Mouse (Mus musculus): ENCODE data around the gene Angel1. TPM values are rescaled to one million over a fixed set of nuclear protein-coding genes. Genes with fewer than 3 reads are reported as not detected.

The Angel1 gene
- polyA plus RNA-seq (2015; fragmentation: Nextera tagmentation; extraction: Ambion mirVana), result 8.8 and 9.4 TPM in 2 replicates

DNA sequence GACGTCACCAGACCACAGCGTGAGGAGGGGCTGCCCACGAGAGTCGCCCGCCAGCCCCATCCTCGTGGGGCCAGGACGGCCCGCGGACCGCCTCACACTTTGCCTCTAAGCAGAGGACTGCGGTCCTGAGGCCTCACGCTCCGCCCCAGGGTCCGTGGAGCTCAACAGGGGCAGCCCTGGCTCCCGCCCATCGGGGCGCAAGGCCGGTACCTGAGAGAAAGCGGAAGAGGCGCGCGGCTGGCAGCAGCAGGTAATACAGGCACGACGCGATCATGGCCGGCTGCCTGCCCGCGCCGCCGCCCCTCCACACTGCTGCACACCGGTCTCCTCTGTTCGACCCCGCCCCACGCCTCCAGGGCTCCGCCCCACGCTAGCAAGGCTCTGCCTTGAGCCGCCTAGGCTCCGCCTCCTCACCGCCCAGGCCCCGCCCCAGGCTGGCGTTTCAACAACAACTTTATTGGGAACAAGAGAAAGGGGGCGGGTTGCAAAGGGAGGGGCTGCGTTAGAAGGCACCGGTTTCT, at the start of gene Angel1:
Gene Angel1, minus strand, starts transcription at position 341 of the 521 bp plus-strand sequence.
- peak within 1 kb of the TSS; percentile 60 for H3K4me3 ChIP-seq (replicated peaks; ENCODE audit: low read length)
- peak within 1 kb of the TSS; percentile 87 for H3K4me2 ChIP-seq (ENCODE audit: low read depth, low read length)
- no peaks in the 10 kb centered on the region for H3K27me3 ChIP-seq (ENCODE audit: control insufficient read depth, insufficient read depth, low read length)
- 1% methylated on average over 43 of the region's 44 CpGs for WGBS
- H3K9ac ChIP-seq (ENCODE audit: low read length), result peak within 1 kb of the TSS; percentile 73
- peak; percentile 99 for ATAC-seq (ENCODE audit: insufficient read depth, low FRiP score)
- H3K4me1 ChIP-seq (ENCODE audit: control insufficient read depth, insufficient read depth, low read length), result peaks cover 4% of the 10 kb centered on the region; the same call in 1 of the 2 replicates
- 0 out of 2 replicates have a peak within 1 kb of the TSS, but pooled peaks have one; percentile 19 for H3K27ac ChIP-seq (ENCODE audit: low read length)
- no peaks in the 10 kb centered on the region for H3K9me3 ChIP-seq (replicated peaks; ENCODE audit: control insufficient read depth, low read length)
- H3K36me3 ChIP-seq (ENCODE audit: control insufficient read depth, insufficient read depth, low read length), result no peaks in the 10 kb centered on the region

DNA sequence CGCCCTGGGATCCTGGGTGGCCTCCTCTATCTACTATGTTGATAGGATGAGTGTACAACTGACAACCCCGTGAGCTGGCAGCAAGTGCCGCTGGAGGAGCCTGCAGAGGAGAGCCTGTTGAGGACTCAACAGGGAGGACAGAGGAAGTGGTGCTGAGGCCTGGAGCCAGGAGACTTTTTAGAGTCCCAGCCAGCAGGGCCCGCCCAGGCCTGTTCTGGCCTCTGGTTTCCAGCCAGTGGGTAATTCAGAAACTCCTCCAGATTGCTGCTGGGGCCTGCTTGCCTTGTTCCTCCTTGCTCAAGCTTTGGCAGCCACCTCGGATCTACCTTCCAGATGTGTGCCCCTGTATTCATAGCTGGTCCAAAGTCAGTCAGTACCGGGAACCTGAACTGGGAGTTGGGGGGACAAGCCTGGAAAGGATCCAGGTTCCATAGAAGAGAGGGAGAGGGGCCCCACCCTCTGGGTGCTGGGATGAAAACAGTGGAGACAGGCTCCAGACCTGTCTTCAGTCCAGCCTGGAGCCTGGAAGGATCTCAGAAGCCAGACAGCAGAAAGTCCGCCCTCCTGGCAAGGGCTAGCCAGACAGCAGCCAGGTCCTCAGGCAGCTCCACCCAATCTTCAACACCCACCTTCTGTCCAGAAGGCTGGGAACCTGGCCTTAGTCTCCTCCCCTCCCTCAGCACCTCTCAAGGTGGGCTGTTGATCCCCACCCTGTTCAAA, 49.5 kb upstream of the Angel1 start:
- peak overlapping the region; percentile 86 for H3K27ac ChIP-seq (ENCODE audit: low read length)
- peak; percentile 70; the same call in 1 of the 2 replicates for ATAC-seq (ENCODE audit: insufficient read depth, low FRiP score)
- H3K27me3 ChIP-seq (ENCODE audit: control insufficient read depth, insufficient read depth, low read length), result no peaks in the 10 kb centered on the region
- H3K36me3 ChIP-seq (ENCODE audit: control insufficient read depth, insufficient read depth, low read length), result no peaks in the 10 kb centered on the region
- no peak overlapping the region for H3K4me2 ChIP-seq (ENCODE audit: low read depth, low read length)
- no peaks in the 10 kb centered on the region for H3K9me3 ChIP-seq (replicated peaks; ENCODE audit: control insufficient read depth, low read length)
- 41% methylated on average over 7 of the region's 7 CpGs for WGBS
- peak overlapping the region; percentile 44 for H3K9ac ChIP-seq (ENCODE audit: low read length)
- peaks cover 18% of the 10 kb centered on the region for H3K4me1 ChIP-seq (ENCODE audit: control insufficient read depth, insufficient read depth, low read length)
- no peak overlapping the region for H3K4me3 ChIP-seq (replicated peaks; ENCODE audit: low read length)

GRCm38 (mm10) chr12:86772551-86772950, 46.3 kb upstream of the Angel1 start:
- Histone ChIP-seq H3K36me3 (ENCODE audit: control insufficient read depth, insufficient read depth, low read length) (no peaks in the 10 kb centered on the region), H3K9me3 (replicated peaks; ENCODE audit: control insufficient read depth, low read length) (no peaks in the 10 kb centered on the region), H3K9ac (ENCODE audit: low read length) (no peak overlapping the region), H3K27ac (ENCODE audit: low read length) (no peak overlapping the region), H3K4me3 (replicated peaks; ENCODE audit: low read length) (no peak overlapping the region), H3K4me1 (ENCODE audit: control insufficient read depth, insufficient read depth, low read length) (peaks cover 17% of the 10 kb centered on the region), H3K27me3 (ENCODE audit: control insufficient read depth, insufficient read depth, low read length) (no peaks in the 10 kb centered on the region), H3K4me2 (ENCODE audit: low read depth, low read length) (no peak overlapping the region)
- 36% methylated on average over 3 of the region's 3 CpGs for WGBS
- ATAC-seq (ENCODE audit: insufficient read depth, low FRiP score), result no peak

DNA sequence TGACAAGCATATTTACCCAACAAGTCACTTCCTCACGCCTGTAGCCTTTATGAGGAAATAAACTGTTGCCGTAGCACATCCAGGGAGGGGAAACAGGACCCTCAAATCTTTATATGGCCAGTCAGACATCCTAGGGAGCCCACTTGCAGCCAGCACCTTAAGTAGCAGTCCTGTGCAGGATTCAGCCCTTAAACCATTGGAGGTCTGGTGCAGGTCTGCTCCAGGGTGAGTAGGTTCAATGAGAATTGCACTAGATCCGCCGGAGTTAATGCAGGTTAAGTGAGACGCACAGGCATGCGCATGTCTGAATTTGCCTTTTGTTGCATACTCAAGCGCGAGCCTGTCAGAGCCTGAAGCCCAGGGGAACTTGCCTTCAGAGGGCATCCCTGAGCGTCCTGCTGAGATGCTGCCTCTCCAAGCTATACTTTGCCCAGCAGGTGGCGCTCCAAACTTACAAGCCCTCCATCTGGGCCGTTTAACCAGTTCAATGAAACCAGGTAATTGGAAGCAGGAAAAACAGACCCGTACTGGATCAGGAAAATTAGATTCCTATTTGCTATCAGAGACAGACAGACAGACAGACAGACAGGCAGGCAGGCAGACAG, 45.7 kb upstream of the Angel1 start:
- H3K9ac ChIP-seq (ENCODE audit: low read length), result no peak overlapping the region
- no peaks in the 10 kb centered on the region for H3K27me3 ChIP-seq (ENCODE audit: control insufficient read depth, insufficient read depth, low read length)
- peaks cover 17% of the 10 kb centered on the region for H3K4me1 ChIP-seq (ENCODE audit: control insufficient read depth, insufficient read depth, low read length)
- H3K27ac ChIP-seq (ENCODE audit: low read length), result no peak overlapping the region
- ATAC-seq (ENCODE audit: insufficient read depth, low FRiP score), result peak; percentile 78
- 10% methylated on average over 12 of the region's 12 CpGs for WGBS
- no peaks in the 10 kb centered on the region for H3K9me3 ChIP-seq (replicated peaks; ENCODE audit: control insufficient read depth, low read length)
- H3K4me3 ChIP-seq (replicated peaks; ENCODE audit: low read length), result no peak overlapping the region
- no peak overlapping the region for H3K4me2 ChIP-seq (ENCODE audit: low read depth, low read length)
- H3K36me3 ChIP-seq (ENCODE audit: control insufficient read depth, insufficient read depth, low read length), result no peaks in the 10 kb centered on the region

DNA sequence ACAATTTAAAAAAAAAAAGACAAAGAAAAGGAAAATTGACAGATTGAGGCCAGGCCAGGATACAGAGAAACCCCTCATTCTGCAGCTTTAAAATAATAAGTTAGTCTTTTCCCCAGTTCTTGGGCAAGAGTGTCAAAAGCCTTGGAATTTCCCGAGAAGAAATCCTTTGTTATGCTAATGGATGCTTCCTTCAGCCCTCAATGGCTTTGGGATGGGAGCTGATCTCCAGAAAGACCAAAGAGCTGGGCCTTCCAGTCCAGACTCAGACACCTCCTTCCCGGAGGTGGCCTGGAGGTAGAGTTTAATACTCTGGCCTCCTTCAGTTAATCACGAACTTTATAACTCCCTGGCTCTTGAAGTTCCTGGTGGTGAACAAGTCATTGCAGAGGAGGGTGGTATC, 44.7 kb upstream of the Angel1 start:
- 37% methylated on average over 3 of the region's 3 CpGs for WGBS
- Histone ChIP-seq H3K4me3 (replicated peaks; ENCODE audit: low read length) (no peak overlapping the region), H3K9ac (ENCODE audit: low read length) (no peak overlapping the region), H3K27ac (ENCODE audit: low read length) (no peak overlapping the region), H3K27me3 (ENCODE audit: control insufficient read depth, insufficient read depth, low read length) (no peaks in the 10 kb centered on the region), H3K36me3 (ENCODE audit: control insufficient read depth, insufficient read depth, low read length) (no peaks in the 10 kb centered on the region), H3K4me2 (ENCODE audit: low read depth, low read length) (no peak overlapping the region), H3K4me1 (ENCODE audit: control insufficient read depth, insufficient read depth, low read length) (peaks cover 12% of the 10 kb centered on the region), H3K9me3 (replicated peaks; ENCODE audit: control insufficient read depth, low read length) (no peaks in the 10 kb centered on the region)
- ATAC-seq (ENCODE audit: insufficient read depth, low FRiP score), result no peak

DNA sequence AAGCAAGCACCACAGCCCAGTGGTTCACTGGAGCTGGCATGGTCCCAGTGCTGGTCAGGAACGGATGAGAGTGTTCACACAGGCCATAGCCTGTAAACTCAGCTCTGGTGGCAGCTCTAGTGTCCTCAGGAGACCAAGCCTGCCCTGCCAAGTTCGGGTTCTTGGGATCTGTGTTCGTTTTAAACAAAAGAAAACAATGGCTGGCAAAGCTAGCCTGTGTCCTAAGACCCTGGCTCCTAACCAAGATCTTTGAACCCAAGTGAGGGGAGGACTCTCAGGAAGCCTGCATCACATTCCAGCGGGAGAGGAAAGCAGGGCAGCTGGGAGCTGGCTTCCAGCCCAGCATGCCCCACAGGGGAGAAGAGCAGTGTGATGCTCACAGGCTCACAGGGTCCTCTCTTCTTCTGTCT, 44.0 kb upstream of the Angel1 start:
- ATAC-seq (ENCODE audit: insufficient read depth, low FRiP score), result peak; percentile 41
- Histone ChIP-seq H3K27me3 (ENCODE audit: control insufficient read depth, insufficient read depth, low read length) (no peaks in the 10 kb centered on the region), H3K4me3 (replicated peaks; ENCODE audit: low read length) (no peak overlapping the region), H3K27ac (ENCODE audit: low read length) (peak overlapping the region; percentile 16; the same call in 1 of the 2 replicates), H3K9me3 (replicated peaks; ENCODE audit: control insufficient read depth, low read length) (no peaks in the 10 kb centered on the region), H3K4me1 (ENCODE audit: control insufficient read depth, insufficient read depth, low read length) (peaks cover 6% of the 10 kb centered on the region; the same call in 1 of the 2 replicates), H3K36me3 (ENCODE audit: control insufficient read depth, insufficient read depth, low read length) (no peaks in the 10 kb centered on the region), H3K4me2 (ENCODE audit: low read depth, low read length) (no peak overlapping the region), H3K9ac (ENCODE audit: low read length) (no peak overlapping the region)
- WGBS, result 40% methylated on average over 4 of the region's 4 CpGs

DNA sequence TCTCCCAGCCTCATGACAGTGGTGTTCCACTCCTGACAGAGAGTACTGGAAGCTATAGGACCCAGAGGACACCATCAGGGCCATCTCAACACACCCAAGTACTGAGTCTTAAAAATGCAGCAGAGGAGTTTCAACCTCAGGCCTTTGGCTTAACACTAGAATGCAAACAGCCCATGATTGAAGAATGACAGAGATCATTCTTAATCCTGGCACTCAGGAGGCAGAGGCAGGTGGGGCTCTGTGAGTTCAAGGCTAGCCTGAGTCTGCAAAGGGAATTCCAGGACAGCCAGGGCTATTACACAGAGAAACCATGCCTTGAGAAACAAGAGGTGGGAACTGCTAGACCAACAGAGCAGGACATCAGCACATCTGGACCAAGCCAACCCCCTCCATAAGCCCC, 43.6 kb upstream of the Angel1 start:
- H3K9ac ChIP-seq (ENCODE audit: low read length), result no peak overlapping the region
- H3K4me2 ChIP-seq (ENCODE audit: low read depth, low read length), result no peak overlapping the region
- no peaks in the 10 kb centered on the region for H3K36me3 ChIP-seq (ENCODE audit: control insufficient read depth, insufficient read depth, low read length)
- H3K27me3 ChIP-seq (ENCODE audit: control insufficient read depth, insufficient read depth, low read length), result no peaks in the 10 kb centered on the region
- H3K9me3 ChIP-seq (replicated peaks; ENCODE audit: control insufficient read depth, low read length), result no peaks in the 10 kb centered on the region
- H3K4me1 ChIP-seq (ENCODE audit: control insufficient read depth, insufficient read depth, low read length), result peaks cover 3% of the 10 kb centered on the region; the same call in 1 of the 2 replicates
- H3K4me3 ChIP-seq (replicated peaks; ENCODE audit: low read length), result no peak overlapping the region
- H3K27ac ChIP-seq (ENCODE audit: low read length), result peak overlapping the region; percentile 16; the same call in 1 of the 2 replicates
- ATAC-seq (ENCODE audit: insufficient read depth, low FRiP score), result no peak; the same call in 1 of the 2 replicates

DNA sequence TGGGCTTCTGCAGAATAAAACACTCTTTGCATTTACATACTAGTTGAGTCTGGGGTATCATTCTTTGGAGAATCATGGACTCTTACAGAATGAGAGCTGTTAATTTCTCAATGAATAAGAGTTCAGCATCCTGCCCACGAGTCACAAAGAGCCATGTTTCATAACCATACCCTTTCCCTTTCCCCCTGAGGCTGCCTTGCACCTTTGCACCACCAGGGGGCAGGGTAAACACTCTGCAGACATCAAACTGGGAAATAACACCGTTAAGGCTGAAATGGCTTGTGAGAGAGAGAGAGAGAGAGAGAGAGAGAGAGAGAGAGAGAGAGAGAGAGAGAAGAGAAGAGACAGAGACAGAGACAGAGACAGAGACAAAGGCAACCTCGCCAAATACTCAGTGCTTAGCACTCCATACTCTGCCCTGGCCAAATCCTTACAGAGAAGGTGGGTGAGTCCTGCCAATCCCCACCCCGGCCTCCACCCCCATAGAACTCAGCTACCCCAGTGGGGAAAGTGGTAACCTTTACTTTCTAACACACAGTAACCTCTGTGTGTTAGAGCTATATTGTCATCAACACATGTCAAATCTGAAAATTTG, 42.8 kb upstream of the Angel1 start:
- Histone ChIP-seq H3K9ac (ENCODE audit: low read length) (no peak overlapping the region), H3K27me3 (ENCODE audit: control insufficient read depth, insufficient read depth, low read length) (no peaks in the 10 kb centered on the region), H3K9me3 (replicated peaks; ENCODE audit: control insufficient read depth, low read length) (no peaks in the 10 kb centered on the region), H3K4me1 (ENCODE audit: control insufficient read depth, insufficient read depth, low read length) (peaks cover 3% of the 10 kb centered on the region; the same call in 1 of the 2 replicates), H3K4me3 (replicated peaks; ENCODE audit: low read length) (no peak overlapping the region), H3K4me2 (ENCODE audit: low read depth, low read length) (no peak overlapping the region), H3K36me3 (ENCODE audit: control insufficient read depth, insufficient read depth, low read length) (no peaks in the 10 kb centered on the region), H3K27ac (ENCODE audit: low read length) (no peak overlapping the region)
- no peak for ATAC-seq (ENCODE audit: insufficient read depth, low FRiP score)
- 39% methylated on average over 4 of the region's 4 CpGs for WGBS

Data from stomach, embryonic 16.5 days (tissue).